Mouse (Mus musculus) adrenal gland, adult 2 months (tissue): ENCODE results near the gene Crygb. TPM values are rescaled to one million over a fixed set of nuclear protein-coding genes. Genes with fewer than 3 reads are reported as not detected.
"Not testable (repeated sequence)": the region's sequence is repeated elsewhere in the genome, so short reads cannot be mapped to it uniquely, and the experiment has no call there.

Source experiments
- DNase-seq: peaks from one replicate; pipeline ENCODE4 v3.0.0; 2021
- polyA plus RNA-seq: library from polyadenylated mRNA; depleted of rRNA; stranded (reverse); fragments of >200 nt; gene quantifications from 2 replicates; pipeline ENCODE4 v1.2.3, GENCODE M21; 2012; rRNA removed
- total RNA-seq, 2 experiments: library from RNA; stranded (reverse); gene quantifications; 2 replicates each; pipeline ENCODE4 v1.2.3; 2021

Gene Crygb
- total and polyA plus RNA-seq, 3 experiments, result not detected

- no peak for DNase-seq
Observed at GRCm38 (mm10) chr1:65073589-65073988, 8.5 kb downstream of the Crygb start, which contains the start of gene Crygc. TSS of gene Crygc (minus strand) at chr1:65073689.

GRCm38 (mm10) chr1:65067842-65068241, 14.2 kb downstream of the Crygb start:
- DNase-seq, result no peak

- DNase-seq, result no peak
Observed at GRCm38 (mm10) chr1:65064201-65064600, 17.9 kb downstream of the Crygb start.

GRCm38 (mm10) chr1:65063352-65063751, 18.7 kb downstream of the Crygb start, which contains the start of gene Crygd:
TSS of gene Crygd (minus strand) at chr1:65063452.
- no peak for DNase-seq

- no peak for DNase-seq
Observed at GRCm38 (mm10) chr1:65052140-65052539, 29.9 kb downstream of the Crygb start.

- no peak for DNase-seq
Observed at GRCm38 (mm10) chr1:65051696-65052095, 30.4 kb downstream of the Crygb start.

- DNase-seq, result not testable (repeated sequence)
Observed at GRCm38 (mm10) chr1:65050952-65051351, 31.1 kb downstream of the Crygb start, which contains the start of gene Cryge. TSS of gene Cryge (minus strand) at chr1:65051149.

- peak; percentile 76 for DNase-seq
Observed at GRCm38 (mm10) chr1:65048781-65049180, 33.3 kb downstream of the Crygb start.

GRCm38 (mm10) chr1:65046401-65047109, 35.5 kb downstream of the Crygb start:
- DNase-seq, result no peak

GRCm38 (mm10) chr1:65043433-65043832, 38.7 kb downstream of the Crygb start:
- DNase-seq, result peak; percentile 79

- DNase-seq, result no peak
Observed at GRCm38 (mm10) chr1:65041837-65042236, 40.3 kb downstream of the Crygb start.

GRCm38 (mm10) chr1:65040806-65041205, 41.3 kb downstream of the Crygb start:
- peak; percentile 93 for DNase-seq

GRCm38 (mm10) chr1:65039679-65040078, 42.4 kb downstream of the Crygb start:
- no peak for DNase-seq

GRCm38 (mm10) chr1:65037542-65037941, 44.5 kb downstream of the Crygb start:
- DNase-seq, result no peak

GRCm38 (mm10) chr1:65035513-65035912, 46.6 kb downstream of the Crygb start:
- DNase-seq, result no peak

GRCm38 (mm10) chr1:65032641-65033040, 49.4 kb downstream of the Crygb start, which contains the start of gene Akr1cl:
TSS of gene Akr1cl (minus strand) at chr1:65032759.
- DNase-seq, result peak; percentile 88

Other genes with a start within 250 kb of the Crygb start
- 10 to 100 TPM; 12.7 to 21.4 TPM for gene Plekhm3, start 125.5 kb downstream of the Crygb start, total RNA-seq
- 3.8 and 3.9 TPM in 2 replicates for gene Plekhm3, start 125.5 kb downstream of the Crygb start, polyA plus RNA-seq
- 100 to 1,000 TPM; 844 to 986 TPM for gene Akr1cl, start 49.5 kb downstream of the Crygb start, total RNA-seq
- 169 and 242 TPM in 2 replicates for gene Akr1cl, start 49.5 kb downstream of the Crygb start, polyA plus RNA-seq
- gene Cryge, start 31.1 kb downstream of the Crygb start, total RNA-seq, result not detected
- 0.65 TPM in 1 of 2 replicates, not detected in the other for gene Cryge, start 31.1 kb downstream of the Crygb start, polyA plus RNA-seq
- not detected for gene Crygd, start 18.8 kb downstream of the Crygb start, total RNA-seq
- 1.3 TPM in 1 of 2 replicates, not detected in the other for gene Crygd, start 18.8 kb downstream of the Crygb start, polyA plus RNA-seq
- not detected for gene Crygc, start 8.6 kb downstream of the Crygb start, total RNA-seq
- gene Crygc, start 8.6 kb downstream of the Crygb start, polyA plus RNA-seq, result not detected in 2 replicates
- gene Cryga, start 21.1 kb upstream of the Crygb start, total RNA-seq, result not detected
- gene Cryga, start 21.1 kb upstream of the Crygb start, polyA plus RNA-seq, result not detected in 2 replicates
- not detected for gene Gm28845, start 37.3 kb upstream of the Crygb start, total RNA-seq
- not detected in 2 replicates for gene Gm28845, start 37.3 kb upstream of the Crygb start, polyA plus RNA-seq
- gene D630023F18Rik, start 40.9 kb upstream of the Crygb start, total RNA-seq, result not detected
- gene D630023F18Rik, start 40.9 kb upstream of the Crygb start, polyA plus RNA-seq, result not detected in 2 replicates
- gene Idh1, start 104.2 kb upstream of the Crygb start, total RNA-seq, result 100 to 1,000 TPM; 567 to 693 TPM
- gene Idh1, start 104.2 kb upstream of the Crygb start, polyA plus RNA-seq, result 50.2 and 59.9 TPM in 2 replicates
- gene Pikfyve, start 104.4 kb upstream of the Crygb start, total RNA-seq, result 10 to 100 TPM; 29.1 to 38.3 TPM
- 5.7 and 8.0 TPM in 2 replicates for gene Pikfyve, start 104.4 kb upstream of the Crygb start, polyA plus RNA-seq
- gene Pth2r, start 199.8 kb upstream of the Crygb start, total RNA-seq, result not detected
- not detected in 2 replicates for gene Pth2r, start 199.8 kb upstream of the Crygb start, polyA plus RNA-seq